Mouse (Mus musculus) right cerebral cortex, postnatal 10 days (tissue): ENCODE data around the gene Klk1b27.
"Not testable (repeated sequence)": the region's sequence is repeated elsewhere in the genome, so short reads cannot be mapped to it uniquely, and the experiment has no call there.

ENCODE experiments used
- DNase-seq, 2 experiments: peaks; one replicate each; pipeline ENCODE4 v3.0.0; 2021; ENCODE audit warnings: low spot score in 2 of 2

Klk1b27 gene

DNA sequence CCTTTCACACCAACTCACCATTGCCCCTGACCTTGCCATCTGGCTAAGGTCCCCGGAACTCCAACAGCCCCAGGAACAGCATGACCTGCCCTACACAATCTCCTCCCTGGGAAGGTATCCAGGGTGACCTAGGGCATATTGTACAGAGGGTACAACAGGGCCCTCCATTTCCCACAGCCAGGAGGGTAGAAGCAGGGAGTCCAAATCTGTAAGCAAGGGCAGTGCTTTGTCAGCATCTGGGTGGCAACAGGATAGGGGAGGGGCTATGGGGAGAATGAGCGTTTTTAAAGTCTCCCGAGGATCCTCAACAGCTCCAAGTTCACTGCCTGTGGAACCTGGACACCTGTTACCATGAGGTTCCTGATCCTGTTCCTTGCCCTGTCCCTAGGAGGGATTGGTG, at the start of gene Klk1b27:
Gene Klk1b27 (plus strand): TSS at position 301 of the 400 bp plus-strand sequence.
- not testable (repeated sequence) for DNase-seq

GRCm38 (mm10) chr7:44004847-44005246, 47.2 kb upstream of the Klk1b27 start:
- DNase-seq, result no peak

GRCm38 (mm10) chr7:44011868-44012267, 40.2 kb upstream of the Klk1b27 start, which contains the start of gene Klk1b26:
Gene Klk1b26, plus strand, starts transcription at chr7:44012168.
- DNase-seq, result not testable (repeated sequence)

DNA sequence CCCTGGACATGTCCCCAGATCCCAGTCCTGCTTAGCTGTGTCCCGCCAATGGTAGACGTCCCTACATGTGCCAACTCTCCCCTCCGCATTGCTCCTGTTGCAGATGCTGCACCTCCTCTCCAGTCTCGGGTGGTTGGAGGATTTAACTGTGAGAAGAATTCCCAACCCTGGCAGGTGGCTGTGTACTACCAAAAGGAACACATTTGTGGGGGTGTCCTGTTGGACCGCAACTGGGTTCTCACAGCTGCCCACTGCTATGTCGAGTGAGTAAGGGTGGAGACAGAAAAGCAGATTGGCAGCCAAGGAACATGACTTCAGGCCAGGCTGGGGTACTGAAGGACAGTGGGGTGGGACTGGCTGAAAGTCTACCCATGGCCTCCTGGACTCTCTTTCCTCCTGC, 37.4 kb upstream of the Klk1b27 start:
- not testable (repeated sequence) for DNase-seq

DNA sequence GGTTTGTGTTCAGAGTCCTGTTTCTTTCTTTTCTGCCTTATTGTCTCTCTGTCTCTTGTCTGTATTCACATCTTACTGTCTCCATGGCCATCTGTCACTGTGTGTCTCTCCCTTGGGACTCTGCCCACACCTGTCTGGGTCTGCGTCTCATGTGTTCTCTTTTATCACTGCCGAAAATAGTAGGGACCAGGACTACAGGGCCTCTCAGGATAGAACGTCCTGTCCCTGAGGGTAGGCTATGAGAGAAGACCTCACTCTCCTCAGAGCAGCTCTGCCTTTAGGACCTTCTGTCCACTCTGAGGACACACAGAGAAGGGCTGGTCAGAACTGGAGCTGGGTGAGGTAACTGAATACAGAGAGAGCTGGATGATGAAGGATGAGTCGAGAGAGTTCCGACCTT, 37.0 kb upstream of the Klk1b27 start:
- no peak for DNase-seq

GRCm38 (mm10) chr7:44072117-44072516, 20.0 kb downstream of the Klk1b27 start:
- DNase-seq, result no peak

- no peak for DNase-seq
Measured at GRCm38 (mm10) chr7:44077703-44078102, 25.6 kb downstream of the Klk1b27 start.

DNA sequence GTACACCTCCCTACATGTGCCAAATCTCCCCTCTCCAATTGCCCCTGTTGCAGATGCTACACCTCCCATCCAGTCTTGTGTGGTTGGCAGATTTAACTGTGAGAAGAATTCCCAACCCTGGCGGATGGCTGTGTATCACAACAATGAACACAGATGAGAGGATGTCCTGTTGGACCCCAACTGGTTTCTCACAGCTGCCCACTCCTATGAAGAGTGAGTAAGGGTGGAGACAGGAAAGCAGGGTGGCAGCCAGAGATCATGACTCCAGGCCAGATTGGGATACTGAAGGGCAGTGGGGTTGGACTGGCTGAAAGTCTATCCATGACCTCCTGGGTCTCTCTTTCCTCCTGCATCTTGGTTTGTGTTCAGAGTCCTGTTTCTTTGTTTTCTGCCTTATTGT, 44.0 kb downstream of the Klk1b27 start:
- DNase-seq, result no peak

- DNase-seq, result not testable (repeated sequence)
Measured at GRCm38 (mm10) chr7:44102028-44102427, 49.9 kb downstream of the Klk1b27 start, which contains the start of gene Klk1b21. Gene Klk1b21, plus strand, starts transcription at chr7:44102328.
